Mouse (Mus musculus): ENCODE results near the gene Vegfb. TPM values are rescaled to one million over a fixed set of nuclear protein-coding genes. Genes with fewer than 3 reads are reported as not detected.
A peak's percentile ranks its signal among the peaks of the same experiment; 100 is the strongest.

The Vegfb gene
- polyA plus RNA-seq, 1 experiment from 2014 or later: 33.1 TPM

DNA sequence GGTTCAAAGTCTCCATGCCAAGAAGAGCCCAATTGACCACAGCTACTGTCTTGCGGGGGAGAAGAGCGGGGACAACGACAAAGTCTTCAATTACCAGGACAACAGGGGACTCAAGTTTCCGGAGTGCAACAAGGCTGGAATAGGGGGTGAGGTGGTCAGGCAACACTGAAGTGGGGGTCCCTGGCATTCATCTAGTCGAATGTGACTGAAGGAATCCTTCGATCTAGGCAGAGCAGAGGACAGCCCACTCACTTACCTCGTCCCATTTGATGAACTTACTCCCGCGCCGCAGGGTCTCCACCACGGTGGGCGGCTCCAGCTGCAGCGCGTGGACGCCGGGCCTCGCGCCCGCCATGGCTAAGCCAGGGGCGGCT is 18.2 kb downstream of the Vegfb start:
- H3K27ac ChIP-seq (replicated peaks; ENCODE audit: low read depth, low read length): no peak overlapping the region
- peak overlapping the region; percentile 28 for H3K4me3 ChIP-seq (replicated peaks; ENCODE audit: low read depth, low read length)
- H3K9me3 ChIP-seq (ENCODE audit: control insufficient read depth, low read length): no peaks in the 10 kb centered on the region
- H3K36me3 ChIP-seq (ENCODE audit: control insufficient read depth, insufficient read depth, low read length): no peaks in the 10 kb centered on the region
- ATAC-seq (ENCODE audit: low FRiP score, low TSS enrichment): no peak
- peaks cover 20% of the 10 kb centered on the region for H3K27me3 ChIP-seq (ENCODE audit: control insufficient read depth, insufficient read depth, low read length)
- no peak overlapping the region; the same call in 1 of the 2 replicates for H3K9ac ChIP-seq (replicated peaks; ENCODE audit: low read length)
- under 1% methylated on average over 20 of the region's 20 CpGs for WGBS
- DNase-seq: no peak
- H3K4me2 ChIP-seq (ENCODE audit: low read length): peak overlapping the region; percentile 46
- peaks cover 12% of the 10 kb centered on the region for H3K4me1 ChIP-seq (ENCODE audit: control insufficient read depth, insufficient read depth, low read length)

DNA sequence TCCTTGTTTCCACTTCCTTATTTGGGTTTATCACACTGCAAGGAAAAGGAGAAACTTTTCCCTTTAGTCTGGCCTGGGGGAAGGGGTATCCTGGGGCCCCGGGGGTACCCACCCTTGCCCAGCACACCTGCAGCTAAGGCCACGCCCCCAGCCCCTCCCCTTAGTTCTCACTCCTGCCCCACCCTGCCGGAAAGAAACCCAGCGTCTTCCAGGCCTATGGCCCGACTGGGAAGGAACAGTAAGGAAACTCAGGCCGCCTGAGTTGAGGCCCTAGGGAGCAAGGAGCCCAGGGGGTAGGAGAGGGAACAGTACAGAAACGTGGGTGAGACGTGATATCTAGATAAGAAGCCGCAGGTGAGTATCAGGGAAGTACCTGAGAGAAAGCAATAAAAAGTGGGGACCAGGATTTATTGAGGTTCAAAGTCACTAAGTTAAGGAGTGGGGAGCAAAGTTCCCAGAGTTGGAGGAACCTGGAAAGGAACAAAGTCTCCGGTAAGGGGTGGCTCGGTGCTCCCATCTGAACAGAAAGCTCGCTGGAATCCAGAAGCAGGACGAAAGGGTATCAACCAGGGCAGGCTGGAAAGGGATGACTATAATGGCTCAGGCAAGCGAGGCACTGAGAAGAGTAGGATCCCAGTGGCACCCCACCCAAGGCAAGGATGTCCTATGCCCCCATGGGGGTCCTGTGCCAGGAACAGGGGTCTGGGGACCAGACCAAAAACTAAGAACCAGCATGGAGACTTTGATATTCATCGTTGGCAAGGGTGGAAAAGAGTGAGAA is 18.8 kb downstream of the Vegfb start:
- H3K4me1 ChIP-seq (ENCODE audit: control insufficient read depth, insufficient read depth, low read length): peaks cover 12% of the 10 kb centered on the region
- H3K27ac ChIP-seq (replicated peaks; ENCODE audit: low read depth, low read length): no peak overlapping the region
- H3K27me3 ChIP-seq (ENCODE audit: control insufficient read depth, insufficient read depth, low read length): peaks cover 20% of the 10 kb centered on the region
- H3K9ac ChIP-seq (replicated peaks; ENCODE audit: low read length): no peak overlapping the region
- H3K9me3 ChIP-seq (ENCODE audit: control insufficient read depth, low read length): no peaks in the 10 kb centered on the region
- peak overlapping the region; percentile 28 for H3K4me3 ChIP-seq (replicated peaks; ENCODE audit: low read depth, low read length)
- H3K4me2 ChIP-seq (ENCODE audit: low read length): peak overlapping the region; percentile 46
- no peaks in the 10 kb centered on the region for H3K36me3 ChIP-seq (ENCODE audit: control insufficient read depth, insufficient read depth, low read length)
- 15% methylated on average over 15 of the region's 15 CpGs for WGBS
- no peak for ATAC-seq (ENCODE audit: low FRiP score, low TSS enrichment)
- no peak for DNase-seq

DNA sequence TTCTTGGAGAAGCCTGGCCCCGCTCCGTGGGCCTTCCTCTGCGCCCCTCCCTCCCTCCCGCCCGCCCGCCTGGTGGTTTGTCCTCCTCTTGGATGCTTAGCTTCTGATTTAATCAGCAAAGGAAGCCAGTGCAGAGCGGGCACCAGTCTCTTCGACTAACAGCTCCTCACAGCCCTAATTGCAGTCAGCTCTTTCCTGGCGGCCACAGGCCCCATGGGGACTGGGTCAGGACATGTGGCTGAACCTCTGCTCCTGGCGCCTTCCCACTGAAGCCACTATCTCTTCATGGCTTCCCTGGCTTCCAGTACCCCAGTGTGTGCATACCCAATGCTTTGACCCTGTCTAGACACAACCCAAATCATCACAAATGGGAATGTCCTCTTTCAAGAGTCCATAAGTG is 31.0 kb downstream of the Vegfb start:
- WGBS: 79% methylated on average over 10 of the region's 10 CpGs
- H3K27ac ChIP-seq (replicated peaks; ENCODE audit: low read depth, low read length): no peak overlapping the region
- DNase-seq: no peak
- no peaks in the 10 kb centered on the region for H3K9me3 ChIP-seq (ENCODE audit: control insufficient read depth, low read length)
- no peak overlapping the region for H3K4me3 ChIP-seq (replicated peaks; ENCODE audit: low read depth, low read length)
- ATAC-seq (ENCODE audit: low FRiP score, low TSS enrichment): no peak
- H3K9ac ChIP-seq (replicated peaks; ENCODE audit: low read length): no peak overlapping the region
- peaks cover 13% of the 10 kb centered on the region for H3K4me1 ChIP-seq (ENCODE audit: control insufficient read depth, insufficient read depth, low read length)
- 0 out of 2 replicates have a peak, but pooled peaks cover 4% of the 10 kb centered on the region for H3K36me3 ChIP-seq (ENCODE audit: control insufficient read depth, insufficient read depth, low read length)
- no peak overlapping the region for H3K4me2 ChIP-seq (ENCODE audit: low read length)
- no peaks in the 10 kb centered on the region for H3K27me3 ChIP-seq (ENCODE audit: control insufficient read depth, insufficient read depth, low read length)

DNA sequence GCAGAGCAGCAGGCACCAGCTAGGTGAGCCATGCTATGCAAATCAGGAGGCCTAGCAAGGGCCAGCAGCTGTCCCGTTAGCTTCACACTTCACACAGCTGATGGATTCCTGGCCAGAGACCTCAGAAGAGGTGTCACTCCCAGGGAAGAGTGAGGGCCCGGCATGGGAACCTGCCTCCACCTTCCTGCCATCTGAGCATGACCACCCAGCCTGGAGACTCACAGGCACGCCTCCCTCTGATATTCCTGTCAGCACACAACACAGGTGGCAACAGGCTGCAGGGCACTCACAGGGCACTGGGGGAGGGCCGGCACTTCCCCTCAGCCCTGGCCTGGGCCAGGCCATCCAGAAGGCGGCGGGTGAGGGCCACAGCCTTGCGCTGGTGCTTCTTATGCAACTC is 32.0 kb downstream of the Vegfb start:
- ATAC-seq (ENCODE audit: low FRiP score, low TSS enrichment): no peak
- H3K4me2 ChIP-seq (ENCODE audit: low read length): no peak overlapping the region
- no peak for DNase-seq
- H3K9me3 ChIP-seq (ENCODE audit: control insufficient read depth, low read length): no peaks in the 10 kb centered on the region
- H3K4me3 ChIP-seq (replicated peaks; ENCODE audit: low read depth, low read length): no peak overlapping the region
- no peak overlapping the region for H3K9ac ChIP-seq (replicated peaks; ENCODE audit: low read length)
- H3K27me3 ChIP-seq (ENCODE audit: control insufficient read depth, insufficient read depth, low read length): no peaks in the 10 kb centered on the region
- WGBS: 88% methylated on average over 7 of the region's 7 CpGs
- no peak overlapping the region for H3K27ac ChIP-seq (replicated peaks; ENCODE audit: low read depth, low read length)
- 0 out of 2 replicates have a peak, but pooled peaks cover 4% of the 10 kb centered on the region for H3K36me3 ChIP-seq (ENCODE audit: control insufficient read depth, insufficient read depth, low read length)
- H3K4me1 ChIP-seq (ENCODE audit: control insufficient read depth, insufficient read depth, low read length): peaks cover 13% of the 10 kb centered on the region

DNA sequence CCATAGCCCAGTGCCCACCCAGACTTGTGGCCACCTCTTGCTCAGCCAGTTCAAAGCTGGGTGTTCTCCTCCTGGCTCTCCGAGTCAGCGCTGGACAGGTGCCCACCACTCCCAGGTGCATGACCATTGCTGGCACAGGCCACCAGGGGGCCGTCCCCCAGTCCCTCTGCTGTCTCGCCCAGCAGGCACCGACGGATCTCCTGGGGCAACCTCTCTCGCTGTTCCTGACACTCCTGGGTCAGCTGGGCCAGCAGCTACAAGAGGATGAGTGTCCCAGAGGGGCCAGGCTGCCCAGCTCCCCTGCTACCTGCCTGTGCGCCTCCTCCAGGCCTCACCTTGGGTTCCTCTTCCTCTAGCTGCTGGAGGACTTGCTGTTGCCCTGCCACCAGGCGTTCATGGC is 33.4 kb downstream of the Vegfb start:
- Histone ChIP-seq H3K9ac (replicated peaks; ENCODE audit: low read length) (no peak overlapping the region), H3K4me3 (replicated peaks; ENCODE audit: low read depth, low read length) (no peak overlapping the region), H3K36me3 (ENCODE audit: control insufficient read depth, insufficient read depth, low read length) (0 out of 2 replicates have a peak, but pooled peaks cover 4% of the 10 kb centered on the region), H3K4me2 (ENCODE audit: low read length) (no peak overlapping the region), H3K9me3 (ENCODE audit: control insufficient read depth, low read length) (no peaks in the 10 kb centered on the region), H3K27me3 (ENCODE audit: control insufficient read depth, insufficient read depth, low read length) (no peaks in the 10 kb centered on the region), H3K4me1 (ENCODE audit: control insufficient read depth, insufficient read depth, low read length) (peaks cover 20% of the 10 kb centered on the region), H3K27ac (replicated peaks; ENCODE audit: low read depth, low read length) (no peak overlapping the region)
- ATAC-seq (ENCODE audit: low FRiP score, low TSS enrichment) (no peak), DNase-seq (no peak)
- 60% methylated on average over 9 of the region's 9 CpGs for WGBS

DNA sequence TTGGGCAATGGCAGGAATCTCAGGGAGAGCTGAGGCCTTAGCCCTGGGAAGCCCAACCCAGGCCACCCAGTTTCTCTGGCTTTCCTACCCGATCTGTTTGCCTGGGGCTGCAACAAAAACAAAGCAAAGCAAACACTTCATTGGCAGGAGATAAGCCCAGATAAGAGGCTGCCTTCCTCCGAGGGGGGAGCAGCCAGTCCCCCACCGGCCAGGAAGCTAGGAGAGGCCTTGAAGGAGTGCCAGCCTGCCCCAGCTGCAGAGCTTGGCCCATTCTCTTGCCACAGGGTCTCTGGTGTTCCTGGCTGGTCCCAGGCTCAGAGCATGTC is 34.8 kb downstream of the Vegfb start:
- WGBS: 34% methylated on average over 3 of the region's 3 CpGs
- H3K4me1 ChIP-seq (ENCODE audit: control insufficient read depth, insufficient read depth, low read length): peaks cover 20% of the 10 kb centered on the region
- peak overlapping the region; percentile 69; the same call in 1 of the 2 replicates for H3K9ac ChIP-seq (replicated peaks; ENCODE audit: low read length)
- H3K27ac ChIP-seq (replicated peaks; ENCODE audit: low read depth, low read length): peak overlapping the region; percentile 84
- no peak for DNase-seq
- peak overlapping the region; percentile 97 for H3K4me2 ChIP-seq (ENCODE audit: low read length)
- H3K27me3 ChIP-seq (ENCODE audit: control insufficient read depth, insufficient read depth, low read length): no peaks in the 10 kb centered on the region
- no peak overlapping the region; the same call in 1 of the 2 replicates for H3K4me3 ChIP-seq (replicated peaks; ENCODE audit: low read depth, low read length)
- 0 out of 2 replicates have a peak, but pooled peaks cover 6% of the 10 kb centered on the region for H3K36me3 ChIP-seq (ENCODE audit: control insufficient read depth, insufficient read depth, low read length)
- no peak for ATAC-seq (ENCODE audit: low FRiP score, low TSS enrichment)
- no peaks in the 10 kb centered on the region for H3K9me3 ChIP-seq (ENCODE audit: control insufficient read depth, low read length)

DNA sequence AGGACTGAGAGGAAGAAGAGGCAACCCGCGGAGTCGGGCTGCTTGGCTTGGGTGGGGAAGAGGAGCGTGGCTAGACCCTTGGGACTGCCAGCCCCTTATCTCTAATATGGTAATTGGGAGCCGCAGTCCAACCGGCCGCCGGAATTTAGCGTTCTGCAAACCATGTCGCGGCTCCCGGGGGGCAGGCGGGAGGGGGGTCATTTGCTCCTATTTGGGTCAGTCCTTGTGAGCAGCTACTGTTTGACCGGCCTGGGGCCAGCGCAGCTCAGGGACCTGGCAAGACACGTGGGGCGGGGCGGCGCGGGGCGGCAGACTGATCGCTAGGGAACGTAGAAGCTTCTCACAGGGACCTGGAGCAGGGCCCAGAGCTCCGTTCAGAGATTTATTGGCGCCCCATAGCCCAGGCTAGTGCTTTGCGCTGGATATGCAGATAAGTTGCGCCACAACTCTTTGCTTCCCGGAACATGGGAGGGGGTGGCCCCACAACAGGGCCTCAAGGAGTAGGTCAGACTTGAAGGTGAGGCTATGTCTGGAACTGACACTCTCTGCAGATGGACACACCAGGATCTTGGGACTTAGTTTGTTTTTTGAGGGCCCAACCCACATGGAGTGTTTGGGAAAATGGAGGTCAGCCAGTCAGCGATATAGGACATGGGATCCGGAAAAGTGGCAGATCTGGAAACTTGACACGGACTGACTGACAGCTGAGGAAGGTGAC is 35.3 kb downstream of the Vegfb start:
- Histone ChIP-seq H3K27me3 (ENCODE audit: control insufficient read depth, insufficient read depth, low read length) (no peaks in the 10 kb centered on the region), H3K9ac (replicated peaks; ENCODE audit: low read length) (peak overlapping the region; percentile 69), H3K36me3 (ENCODE audit: control insufficient read depth, insufficient read depth, low read length) (0 out of 2 replicates have a peak, but pooled peaks cover 6% of the 10 kb centered on the region), H3K4me1 (ENCODE audit: control insufficient read depth, insufficient read depth, low read length) (peaks cover 20% of the 10 kb centered on the region), H3K27ac (replicated peaks; ENCODE audit: low read depth, low read length) (peak overlapping the region; percentile 84), H3K4me3 (replicated peaks; ENCODE audit: low read depth, low read length) (peak overlapping the region; percentile 50), H3K9me3 (ENCODE audit: control insufficient read depth, low read length) (no peaks in the 10 kb centered on the region), H3K4me2 (ENCODE audit: low read length) (peak overlapping the region; percentile 97)
- peak; percentile 67 for DNase-seq
- peak; percentile 17; the same call in 1 of the 2 replicates for ATAC-seq (ENCODE audit: low FRiP score, low TSS enrichment)
- 3% methylated on average over 31 of the region's 31 CpGs for WGBS

DNA sequence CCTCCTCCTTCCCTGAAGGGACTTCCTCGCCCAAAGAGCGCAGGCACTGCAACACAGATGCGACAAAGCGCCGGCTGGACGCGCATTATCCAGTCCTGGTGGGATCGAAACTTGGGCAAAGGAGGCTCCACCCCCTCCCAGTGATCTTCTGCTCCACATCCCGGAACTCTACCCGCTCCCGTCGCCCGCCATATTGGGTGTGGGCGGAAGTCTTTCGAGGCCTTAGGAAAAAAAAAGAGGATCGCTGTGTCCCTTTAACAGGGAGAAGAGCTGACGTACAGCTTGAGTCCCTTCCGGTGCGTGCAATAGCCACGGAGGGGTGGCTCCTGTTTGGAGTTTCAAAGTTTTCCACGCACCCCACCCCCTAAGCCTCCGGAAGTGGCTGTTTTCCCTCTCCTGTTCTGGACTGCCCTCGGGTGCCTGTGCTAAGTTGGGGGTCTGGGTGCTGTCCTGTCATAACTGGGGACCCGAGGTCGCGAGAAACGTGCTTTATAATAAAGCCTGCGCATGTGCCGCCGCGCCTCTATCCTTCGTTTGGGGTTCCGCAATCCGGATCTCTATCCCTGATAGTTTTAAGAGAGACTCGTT is 36.0 kb downstream of the Vegfb start:
- Histone ChIP-seq H3K36me3 (ENCODE audit: control insufficient read depth, insufficient read depth, low read length) (0 out of 2 replicates have a peak, but pooled peaks cover 6% of the 10 kb centered on the region), H3K4me1 (ENCODE audit: control insufficient read depth, insufficient read depth, low read length) (peaks cover 20% of the 10 kb centered on the region), H3K9ac (replicated peaks; ENCODE audit: low read length) (peak overlapping the region; percentile 69), H3K4me3 (replicated peaks; ENCODE audit: low read depth, low read length) (peak overlapping the region; percentile 50), H3K9me3 (ENCODE audit: control insufficient read depth, low read length) (no peaks in the 10 kb centered on the region), H3K4me2 (ENCODE audit: low read length) (peak overlapping the region; percentile 97), H3K27me3 (ENCODE audit: control insufficient read depth, insufficient read depth, low read length) (no peaks in the 10 kb centered on the region), H3K27ac (replicated peaks; ENCODE audit: low read depth, low read length) (peak overlapping the region; percentile 84)
- DNase-seq (peak; percentile 95), ATAC-seq (ENCODE audit: low FRiP score, low TSS enrichment) (peak; percentile 79)
- WGBS: under 1% methylated on average over 35 of the region's 35 CpGs

Measured in midbrain, embryonic 14.5 days (tissue).